Mouse (Mus musculus): ENCODE results near the gene Lap3.

Gene Lap3

GRCm38 (mm10) chr5:45496479-45496878 lies 3.3 kb downstream of the Lap3 start:
- no peak for DNase-seq

GRCm38 (mm10) chr5:45496930-45497550 lies 3.9 kb downstream of the Lap3 start:
- DNase-seq, result no peak

- DNase-seq, result no peak
Observed at GRCm38 (mm10) chr5:45497564-45497963, 4.4 kb downstream of the Lap3 start.

- DNase-seq, result no peak
Observed at GRCm38 (mm10) chr5:45510071-45510470, 16.9 kb downstream of the Lap3 start.

DNA sequence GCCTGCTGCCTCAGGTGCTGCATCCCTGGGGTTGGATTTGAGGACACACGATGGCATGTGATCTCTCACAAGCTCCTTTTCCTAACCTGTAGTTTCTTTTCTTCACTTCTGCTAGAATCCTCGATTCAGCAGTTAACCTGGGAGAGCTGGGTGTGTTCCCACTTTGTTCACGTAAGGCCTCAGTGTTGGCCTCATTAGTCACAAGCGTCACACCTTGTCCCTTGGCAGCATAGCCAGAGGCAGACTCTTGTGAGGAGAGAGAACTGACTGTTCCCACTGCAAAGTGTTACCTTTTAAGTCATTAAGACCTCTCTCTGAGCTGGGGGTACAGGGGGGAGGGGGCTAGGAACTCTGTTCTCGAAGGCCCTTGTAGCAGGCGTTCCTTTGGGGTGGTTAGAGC lies 19.7 kb downstream of the Lap3 start:
- DNase-seq, result no peak

GRCm38 (mm10) chr5:45513511-45513910 lies 20.3 kb downstream of the Lap3 start:
- no peak for DNase-seq

DNA sequence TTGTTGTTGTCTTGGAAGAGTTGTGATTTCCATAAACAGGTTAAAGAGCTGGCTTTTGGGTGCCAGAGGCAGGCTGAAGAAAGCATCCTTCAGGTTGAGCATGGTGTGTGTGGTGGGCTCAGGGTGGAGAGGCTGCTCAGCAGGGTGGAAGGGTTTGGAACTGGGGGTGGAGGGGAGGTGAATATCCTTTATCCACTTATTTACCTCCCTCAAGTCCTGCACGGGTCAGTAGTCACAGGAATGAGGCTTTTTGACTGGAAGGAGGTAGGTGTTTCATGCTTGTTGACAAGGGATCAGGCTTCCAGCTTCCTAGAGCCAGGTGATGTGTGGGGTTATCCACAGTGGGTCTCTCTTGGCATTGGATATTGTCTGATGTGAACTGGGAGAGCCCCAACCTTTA lies 21.4 kb downstream of the Lap3 start:
- DNase-seq, result no peak

- DNase-seq, result no peak
Observed at GRCm38 (mm10) chr5:45515151-45515743, 22.1 kb downstream of the Lap3 start.

- peak; percentile 93 to 94 for DNase-seq
Observed at GRCm38 (mm10) chr5:45519960-45520808, 27.0 kb downstream of the Lap3 start, which contains the start of gene Med28. Gene Med28, plus strand, starts transcription at chr5:45520229.

- no peak for DNase-seq
Observed at GRCm38 (mm10) chr5:45520809-45521110, 27.6 kb downstream of the Lap3 start.

DNA sequence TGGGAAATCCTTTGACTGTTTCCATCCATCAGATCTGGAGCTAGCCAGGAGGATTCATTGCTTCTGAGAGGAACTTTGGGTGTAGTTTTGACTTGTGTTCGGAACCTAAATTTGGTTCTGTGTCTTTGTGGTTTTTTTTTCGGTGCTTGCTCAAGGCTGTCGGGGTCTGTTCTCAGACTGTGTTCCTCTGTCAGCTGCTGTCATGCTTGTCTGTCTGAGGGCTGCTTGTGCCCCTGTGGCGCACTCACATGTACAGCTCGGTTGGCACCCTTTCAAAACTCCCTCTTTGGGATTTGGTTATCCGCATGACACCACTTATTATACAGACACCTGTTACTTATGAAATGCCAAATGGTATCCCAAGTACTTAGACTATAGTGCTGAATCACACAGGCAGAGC lies 28.4 kb downstream of the Lap3 start:
- DNase-seq, result no peak

DNA sequence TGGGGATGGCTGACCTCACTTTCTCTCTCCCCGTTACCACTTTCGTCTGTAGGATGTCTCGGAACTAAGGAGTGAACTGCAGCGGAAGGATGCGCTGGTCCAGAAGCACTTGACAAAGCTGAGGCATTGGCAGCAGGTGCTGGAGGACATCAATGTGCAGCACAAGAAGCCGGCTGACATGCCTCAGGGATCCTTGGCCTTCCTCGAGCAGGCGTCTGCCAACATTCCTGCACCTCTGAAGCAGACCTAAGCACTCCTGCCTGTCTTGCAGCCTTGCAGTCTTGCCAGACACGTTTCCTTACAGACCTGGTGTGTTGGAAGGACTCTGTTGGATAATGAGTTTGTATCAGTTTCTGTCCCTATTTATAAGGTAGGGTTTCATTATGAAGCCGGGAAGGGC lies 31.9 kb downstream of the Lap3 start:
- no peak for DNase-seq

- DNase-seq, result no peak
Observed at GRCm38 (mm10) chr5:45526338-45526737, 33.2 kb downstream of the Lap3 start.

GRCm38 (mm10) chr5:45529696-45530095 lies 36.5 kb downstream of the Lap3 start:
- peak; percentile 8 to 11 for DNase-seq

- DNase-seq, result peak; percentile 75
Observed at GRCm38 (mm10) chr5:45534319-45535098, 41.3 kb downstream of the Lap3 start.

DNA sequence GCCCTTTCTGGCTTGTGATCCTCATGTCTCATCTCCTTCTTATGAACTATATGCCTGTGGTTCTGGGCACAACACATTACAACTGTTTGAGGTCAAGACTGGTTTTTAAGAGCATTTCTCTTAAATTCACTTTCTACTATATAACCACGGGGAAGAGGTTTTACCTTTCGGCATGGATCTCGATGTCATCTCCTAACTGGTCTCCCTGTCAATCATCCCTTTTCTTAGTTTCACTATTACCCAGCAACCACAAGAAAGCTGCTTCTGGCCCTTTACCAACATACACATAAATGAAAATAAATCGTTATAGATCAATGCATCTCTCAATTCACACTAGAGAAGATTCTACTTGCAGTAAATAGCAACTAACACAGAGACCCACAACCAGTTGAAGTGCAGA lies 42.0 kb downstream of the Lap3 start:
- DNase-seq, result no peak

- no peak for DNase-seq
Observed at GRCm38 (mm10) chr5:45539502-45539901, 46.3 kb downstream of the Lap3 start.

DNA sequence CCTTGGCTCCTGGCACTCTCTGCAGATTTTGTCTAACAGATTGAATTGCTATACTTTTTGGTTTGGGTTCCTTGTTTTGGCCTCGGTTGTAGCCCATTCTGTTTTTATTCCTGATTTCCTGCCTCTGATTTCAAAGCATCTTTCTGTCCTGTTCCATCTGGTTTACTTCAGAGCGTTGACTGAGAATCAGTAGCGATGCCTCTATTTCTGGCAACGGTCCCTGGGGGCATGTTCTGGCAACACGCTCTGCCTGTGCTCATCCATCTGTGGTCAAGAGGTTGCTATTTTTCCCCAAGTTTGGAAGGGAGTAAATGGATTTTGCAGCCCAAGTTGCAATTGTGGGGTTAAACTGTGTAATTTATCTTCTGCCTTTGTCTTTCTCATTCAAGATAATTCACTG lies 50.2 kb downstream of the Lap3 start:
- no peak for DNase-seq

- no peak for DNase-seq
Observed at GRCm38 (mm10) chr5:45549586-45549985, 56.4 kb downstream of the Lap3 start.
